In genomic region chr11:62496151-62496715, GRCm38 (mm10) we compare ENCODE assay signal across 9 mouse cellular contexts. TPM values are rescaled to one million over a fixed set of nuclear protein-coding genes. Genes with fewer than 3 reads are reported as not detected.
DNase-seq lines count a peak whose midpoint lies in the region; ATAC-seq and TF ChIP-seq lines count a peak whose summit lies in the region.
"Had no signal": no experiment of that assay in that cellular context is flagged by ENCODE, and none has a peak within 500 bp of the region (broad histone marks: within the 10 kb centered on the region; RNA-seq: fewer than 3 reads in every experiment).

No protein-coding gene starts in this region.

- H3K27me3 ChIP-seq in heart, postnatal 0 days (ENCODE audit: control insufficient read depth, insufficient read depth, low read length): no peaks in the 10 kb centered on the region
- H3K27me3 ChIP-seq in hindbrain, embryonic 14.5 days (ENCODE audit: control insufficient read depth, insufficient read depth, low read length): no peaks in the 10 kb centered on the region
- H3K27me3 ChIP-seq: embryonic facial prominence, embryonic 15.5 days had no signal

- no peak overlapping the region for H3K9ac ChIP-seq in heart, postnatal 0 days (replicated peaks; ENCODE audit: low read depth, low read length)
- H3K9ac ChIP-seq in hindbrain, embryonic 14.5 days: no peak overlapping the region
- H3K9ac ChIP-seq: embryonic facial prominence, embryonic 15.5 days had no signal

- no peak overlapping the region for H3K4me3 ChIP-seq in heart, postnatal 0 days (ENCODE audit: low read depth, low read length)
- H3K4me3 ChIP-seq in hindbrain, embryonic 14.5 days (replicated peaks; ENCODE audit: low read length): no peak overlapping the region
- H3K4me3 ChIP-seq: embryonic facial prominence, embryonic 15.5 days had no signal

- H3K4me2 ChIP-seq in heart, postnatal 0 days (ENCODE audit: low read depth, low read length): no peak overlapping the region
- H3K4me2 ChIP-seq in hindbrain, embryonic 14.5 days (replicated peaks): no peak overlapping the region
- H3K4me2 ChIP-seq: embryonic facial prominence, embryonic 15.5 days had no signal

- intact Hi-C loops in gastrocnemius, postnatal 14 days (cut with DNase I; ENCODE audit: low total_unique reads): loop anchor here (5.0 kb wide), 1 partner anchor 34 kb away; no protein-coding TSS in a partner anchor

- DNase-seq in gastrocnemius, postnatal 14 days: peak; percentile 20
- no peak for DNase-seq in gastrocnemius, postnatal 25 days
- DNase-seq in CD4-positive helper T cell, adult 2 months (ENCODE audit: low read depth, low spot score): peak; percentile 66
- peak; percentile 28 for DNase-seq in adrenal gland, postnatal 25 days
- DNase-seq in heart, postnatal 0 days (ENCODE audit: low spot score): no peak
- DNase-seq in frontal cortex, postnatal 10 days (ENCODE audit: low spot score in 2 of 2): no peak
- no peak for DNase-seq in hindbrain, embryonic 14.5 days (ENCODE audit: low spot score)

- 50% methylated on average over 5 of the region's 5 CpGs for WGBS in heart, postnatal 0 days
- WGBS in hindbrain, embryonic 14.5 days: 58% methylated on average over 5 of the region's 5 CpGs

- 0 out of 2 replicates have a peak overlapping the region, but pooled peaks have one; percentile 21 for H3K27ac ChIP-seq in heart, postnatal 0 days (ENCODE audit: low read depth)
- H3K27ac ChIP-seq in hindbrain, embryonic 14.5 days: no peak overlapping the region
- H3K27ac ChIP-seq: embryonic facial prominence, embryonic 15.5 days had no signal

- H3K4me1 ChIP-seq in heart, postnatal 0 days (ENCODE audit: control insufficient read depth, insufficient read depth): peaks cover 10% of the 10 kb centered on the region
- H3K4me1 ChIP-seq in hindbrain, embryonic 14.5 days (replicated peaks; ENCODE audit: control insufficient read depth, insufficient read depth, low read length): 0 out of 2 replicates have a peak, but pooled peaks cover 2% of the 10 kb centered on the region

- no peak for TF ChIP-seq EP300 in heart, postnatal 0 days (IDR thresholded peaks at IDR 0.05; ENCODE audit: low read depth)

- H3K36me3 ChIP-seq in heart, postnatal 0 days (replicated peaks; ENCODE audit: control insufficient read depth, insufficient read depth, low read length): no peaks in the 10 kb centered on the region
- H3K36me3 ChIP-seq in hindbrain, embryonic 14.5 days (replicated peaks; ENCODE audit: control insufficient read depth, insufficient read depth): no peaks in the 10 kb centered on the region
- H3K36me3 ChIP-seq: embryonic facial prominence, embryonic 15.5 days had no signal

- H3K9me3 ChIP-seq in heart, postnatal 0 days (replicated peaks; ENCODE audit: control insufficient read depth, low read length): no peaks in the 10 kb centered on the region
- H3K9me3 ChIP-seq in hindbrain, embryonic 14.5 days (ENCODE audit: control insufficient read depth, low read length): no peaks in the 10 kb centered on the region
- H3K9me3 ChIP-seq: embryonic facial prominence, embryonic 15.5 days had no signal

- ATAC-seq in heart, postnatal 0 days (ENCODE audit: insufficient read depth, low read depth): no peak
- ATAC-seq in megakaryocyte, adult 5-6 weeks (ENCODE audit: poor library complexity, severe bottlenecking): peak; percentile 57
- no peak for ATAC-seq in hindbrain, embryonic 14.5 days (ENCODE audit: low FRiP score)

- TF ChIP-seq CTCF in heart, postnatal 0 days (IDR thresholded peaks at IDR 0.05; ENCODE audit: low read depth): peak; percentile 70

RNA-seq across cellular contexts. Expression of gene Ncor1, which starts 37.9 kb away (rescaled TPM):
- total RNA-seq in gastrocnemius, postnatal 14 days (2021): 100 to 1,000 TPM; 109 to 116 TPM
- 100 to 1,000 TPM; 114 to 115 TPM for total RNA-seq in gastrocnemius, postnatal 25 days (2021)
- 241 and 268 TPM in 2 replicates for total RNA-seq in adrenal gland, postnatal 25 days (2021)
- total RNA-seq in heart, postnatal 0 days (2014; rRNA removed; ENCODE audit: low replicate concordance): 54.6 and 129 TPM in 2 replicates
- 78.1 and 82.4 TPM in 2 replicates for polyA plus RNA-seq in heart, postnatal 0 days (2015; fragmentation: Nextera tagmentation; extraction: Ambion mirVana)
- total RNA-seq in megakaryocyte, adult 5-6 weeks (2015): 275 and 280 TPM in 2 replicates
- 213 and 290 TPM in 2 replicates for total RNA-seq in megakaryocyte, adult 5-6 weeks (2017)
- polyA plus RNA-seq in hindbrain, embryonic 14.5 days (2014; fragmentation: Nextera tagmentation; extraction: Ambion mirVana): 189 and 202 TPM in 2 replicates

RNA-seq across cellular contexts. Expression of gene Pigl, which starts 38.0 kb away (rescaled TPM):
- 1 to 10 TPM; 2.7 to 3.0 TPM for total RNA-seq in gastrocnemius, postnatal 14 days (2021)
- total RNA-seq in gastrocnemius, postnatal 25 days (2021): 1 to 10 TPM; 1.4 to 1.8 TPM
- total RNA-seq in adrenal gland, postnatal 25 days (2021): 7.9 and 12.0 TPM in 2 replicates
- 3.6 and 5.5 TPM in 2 replicates for total RNA-seq in heart, postnatal 0 days (2014; rRNA removed; ENCODE audit: low replicate concordance)
- polyA plus RNA-seq in heart, postnatal 0 days (2015; fragmentation: Nextera tagmentation; extraction: Ambion mirVana): 3.9 and 4.3 TPM in 2 replicates
- 5.7 and 9.2 TPM in 2 replicates for total RNA-seq in megakaryocyte, adult 5-6 weeks (2015)
- 1.7 and 2.5 TPM in 2 replicates for total RNA-seq in megakaryocyte, adult 5-6 weeks (2017)
- 8.6 and 10.4 TPM in 2 replicates for polyA plus RNA-seq in hindbrain, embryonic 14.5 days (2014; fragmentation: Nextera tagmentation; extraction: Ambion mirVana)

RNA-seq across cellular contexts. Expression of gene Cenpv, which starts 42.8 kb away (rescaled TPM):
- 10 to 100 TPM; 15.4 to 20.4 TPM for total RNA-seq in gastrocnemius, postnatal 14 days (2021)
- total RNA-seq in gastrocnemius, postnatal 25 days (2021): 10 to 100 TPM; 18.9 to 24.0 TPM
- 40.0 and 44.4 TPM in 2 replicates for total RNA-seq in adrenal gland, postnatal 25 days (2021)
- total RNA-seq in heart, postnatal 0 days (2014; rRNA removed; ENCODE audit: low replicate concordance): 19.1 and 111 TPM in 2 replicates
- polyA plus RNA-seq in heart, postnatal 0 days (2015; fragmentation: Nextera tagmentation; extraction: Ambion mirVana): 13.1 and 14.6 TPM in 2 replicates
- 5.2 and 8.7 TPM in 2 replicates for total RNA-seq in megakaryocyte, adult 5-6 weeks (2015)
- total RNA-seq in megakaryocyte, adult 5-6 weeks (2017): 3.1 and 3.9 TPM in 2 replicates
- polyA plus RNA-seq in hindbrain, embryonic 14.5 days (2014; fragmentation: Nextera tagmentation; extraction: Ambion mirVana): 63.8 and 64.8 TPM in 2 replicates

RNA-seq across cellular contexts. Expression of gene Ubb, which starts 54.7 kb away (rescaled TPM):
- total RNA-seq in gastrocnemius, postnatal 14 days (2021): 1,000 to 10,000 TPM; 1,001 to 1,005 TPM
- 100 to 1,000 TPM; 692 to 747 TPM for total RNA-seq in gastrocnemius, postnatal 25 days (2021)
- 1,162 and 1,405 TPM in 2 replicates for total RNA-seq in adrenal gland, postnatal 25 days (2021)
- 704 and 828 TPM in 2 replicates for total RNA-seq in heart, postnatal 0 days (2014; rRNA removed; ENCODE audit: low replicate concordance)
- polyA plus RNA-seq in heart, postnatal 0 days (2015; fragmentation: Nextera tagmentation; extraction: Ambion mirVana): 1,871 and 2,053 TPM in 2 replicates
- 1,447 and 1,627 TPM in 2 replicates for total RNA-seq in megakaryocyte, adult 5-6 weeks (2015)
- total RNA-seq in megakaryocyte, adult 5-6 weeks (2017): 835 and 1,053 TPM in 2 replicates
- 4,396 and 4,426 TPM in 2 replicates for polyA plus RNA-seq in hindbrain, embryonic 14.5 days (2014; fragmentation: Nextera tagmentation; extraction: Ambion mirVana)

Comparison
In these comparisons a context has a peak if more than half of its experiments do, and no peak if none do; other contexts are left out.
1. DNase-seq: peak in gastrocnemius, postnatal 14 days (single experiment), CD4-positive helper T cell, adult 2 months (single experiment) and adrenal gland, postnatal 25 days (single experiment); none in gastrocnemius, postnatal 25 days (single experiment), heart, postnatal 0 days (single experiment), frontal cortex, postnatal 10 days (0 of 2) and hindbrain, embryonic 14.5 days (single experiment).